Mouse (Mus musculus) limb, embryonic 12.5 days (tissue): Measurements from ENCODE around the gene RPS10-NUDT3. TPM values are rescaled to one million over a fixed set of nuclear protein-coding genes. Genes with fewer than 3 reads are reported as not detected.

Source experiments
- ATAC-seq: fragments of 200-750 bp; cut with Nextera tagmentation; 2 replicates; pipeline ENCODE4 v1.8.0; 2017; ENCODE audit warnings: low read depth, moderate TSS enrichment; ENCODE audit not compliant: insufficient number of reproducible peaks, insufficient read depth, low FRiP score, low TSS enrichment
- H3K27ac ChIP-seq: fragments of 300-500 bp; sonication (generic); 2 replicates; pipeline ENCODE4 v1.5.1; 2016; ENCODE audit warnings: mild to moderate bottlenecking, moderate library complexity
- H3K27me3 ChIP-seq: fragments of 300-500 bp; sonication (generic); 2 replicates; pipeline ENCODE4 v1.6.1; 2016; ENCODE audit warnings: mild to moderate bottlenecking, moderate library complexity
- H3K36me3 ChIP-seq: fragments of 300-500 bp; sonication (generic); 2 replicates; pipeline ENCODE4 v1.6.1; 2016; ENCODE audit warnings: mild to moderate bottlenecking, moderate library complexity
- H3K4me1 ChIP-seq: fragments of 300-500 bp; sonication (generic); replicated peaks from 2 replicates; pipeline ENCODE4 v1.6.1; 2016
- H3K4me2 ChIP-seq: fragments of 300-500 bp; sonication (generic); 2 replicates; pipeline ENCODE4 v1.6.1; 2016; ENCODE audit warnings: mild to moderate bottlenecking, moderate library complexity
- H3K4me3 ChIP-seq: fragments of 300-500 bp; sonication (generic); replicated peaks from 2 replicates; pipeline ENCODE4 v1.5.1; 2016; ENCODE audit warnings: mild to moderate bottlenecking
- H3K9ac ChIP-seq: fragments of 300-500 bp; sonication (generic); replicated peaks from 2 replicates; pipeline ENCODE4 v1.6.1; 2016; ENCODE audit warnings: mild to moderate bottlenecking, moderate library complexity
- H3K9me3 ChIP-seq: fragments of 300-500 bp; sonication (generic); 2 replicates; pipeline ENCODE4 v1.6.1; 2016; ENCODE audit warnings: mild to moderate bottlenecking, moderate library complexity
- WGBS: fragments of 180-500 bp; shearing (Covaris S2); methylation state at CpG from one replicate; pipeline ENCODE4 v1.1.7; 2016; 5-methylcytosine and 5-hydroxymethylcytosine counted together
- polyA plus RNA-seq: library from polyadenylated mRNA; unstranded; fragments of >200 nt; fragmentation: Nextera tagmentation; extraction: Ambion mirVana; gene quantifications from 2 replicates; pipeline ENCODE4 v1.2.1, GENCODE M21; 2016

The RPS10-NUDT3 gene
- polyA plus RNA-seq, 1 experiment from 2014 or later: not detected

GRCm38 (mm10) chr17:27557181-27557926 is 77.7 kb downstream of the RPS10-NUDT3 start:
- Histone ChIP-seq H3K36me3 (peaks cover 25% of the 10 kb centered on the region), H3K9me3 (no peaks in the 10 kb centered on the region), H3K4me2 (peak overlapping the region; percentile 91), H3K27me3 (no peaks in the 10 kb centered on the region), H3K4me1 (peaks cover 57% of the 10 kb centered on the region), H3K4me3 (peak overlapping the region; percentile 92), H3K9ac (peak overlapping the region; percentile 96), H3K27ac (peak overlapping the region; percentile 99)
- ATAC-seq: peak; percentile 15; the same call in 1 of the 2 replicates
- WGBS: under 1% methylated on average over 59 of the region's 75 CpGs

GRCm38 (mm10) chr17:27556315-27557011 is 78.6 kb downstream of the RPS10-NUDT3 start, which contains the start of gene Hmga1:
TSS of gene Hmga1 (plus strand) at chr17:27556497.
- peaks cover 54% of the 10 kb centered on the region for H3K4me1 ChIP-seq
- H3K4me2 ChIP-seq: peak within 1 kb of the TSS; percentile 91
- H3K9ac ChIP-seq: peak within 1 kb of the TSS; percentile 96
- under 1% methylated on average over 79 of the region's 79 CpGs for WGBS
- H3K36me3 ChIP-seq: peaks cover 16% of the 10 kb centered on the region
- ATAC-seq: peak; percentile 58
- H3K27me3 ChIP-seq: no peaks in the 10 kb centered on the region
- no peaks in the 10 kb centered on the region for H3K9me3 ChIP-seq
- H3K4me3 ChIP-seq: peak within 1 kb of the TSS; percentile 92
- H3K27ac ChIP-seq: peak within 1 kb of the TSS; percentile 99

- peaks cover 8% of the 10 kb centered on the region for H3K36me3 ChIP-seq
- WGBS: under 1% methylated on average over 55 of the region's 55 CpGs
- no peaks in the 10 kb centered on the region for H3K9me3 ChIP-seq
- H3K4me2 ChIP-seq: peak overlapping the region; percentile 91
- peak overlapping the region; percentile 99 for H3K27ac ChIP-seq
- no peaks in the 10 kb centered on the region for H3K27me3 ChIP-seq
- ATAC-seq: peak; percentile 49; the same call in 1 of the 2 replicates
- H3K4me3 ChIP-seq: peak overlapping the region; percentile 92
- peaks cover 52% of the 10 kb centered on the region for H3K4me1 ChIP-seq
- peak overlapping the region; percentile 96 for H3K9ac ChIP-seq
Observed at GRCm38 (mm10) chr17:27555512-27556172, 79.4 kb downstream of the RPS10-NUDT3 start.

- WGBS: 1% methylated on average over 39 of the region's 39 CpGs
- peak overlapping the region; percentile 99 for H3K27ac ChIP-seq
- peak overlapping the region; percentile 92 for H3K4me3 ChIP-seq
- peak; percentile 23 for ATAC-seq
- H3K9me3 ChIP-seq: no peaks in the 10 kb centered on the region
- H3K4me2 ChIP-seq: peak overlapping the region; percentile 91
- peaks cover 47% of the 10 kb centered on the region for H3K4me1 ChIP-seq
- no peaks in the 10 kb centered on the region for H3K27me3 ChIP-seq
- H3K36me3 ChIP-seq: peaks cover 3% of the 10 kb centered on the region
- H3K9ac ChIP-seq: peak overlapping the region; percentile 96
Observed at GRCm38 (mm10) chr17:27555075-27555511, 79.9 kb downstream of the RPS10-NUDT3 start.

- Histone ChIP-seq H3K27ac (peak overlapping the region; percentile 99), H3K4me2 (peak overlapping the region; percentile 91), H3K9me3 (no peaks in the 10 kb centered on the region), H3K4me1 (peaks cover 47% of the 10 kb centered on the region), H3K27me3 (no peaks in the 10 kb centered on the region), H3K36me3 (no peaks in the 10 kb centered on the region), H3K9ac (peak overlapping the region; percentile 96), H3K4me3 (peak overlapping the region; percentile 92)
- ATAC-seq: no peak
- WGBS: 45% methylated on average over 20 of the region's 20 CpGs
Observed at GRCm38 (mm10) chr17:27554062-27554960, 80.7 kb downstream of the RPS10-NUDT3 start.

GRCm38 (mm10) chr17:27552215-27553201 is 82.5 kb downstream of the RPS10-NUDT3 start:
- Histone ChIP-seq H3K27ac (0 out of 2 replicates have a peak overlapping the region, but pooled peaks have one; percentile 35), H3K9me3 (no peaks in the 10 kb centered on the region), H3K4me1 (peaks cover 38% of the 10 kb centered on the region), H3K27me3 (no peaks in the 10 kb centered on the region), H3K9ac (no peak overlapping the region), H3K4me3 (no peak overlapping the region), H3K4me2 (no peak overlapping the region), H3K36me3 (no peaks in the 10 kb centered on the region)
- no peak for ATAC-seq
- WGBS: 79% methylated on average over 23 of the region's 23 CpGs

GRCm38 (mm10) chr17:27551393-27551940 is 83.6 kb downstream of the RPS10-NUDT3 start:
- ATAC-seq: no peak
- peaks cover 43% of the 10 kb centered on the region for H3K4me1 ChIP-seq

GRCm38 (mm10) chr17:27549234-27549633 is 85.8 kb downstream of the RPS10-NUDT3 start:
- no peak overlapping the region for H3K4me3 ChIP-seq
- no peaks in the 10 kb centered on the region for H3K9me3 ChIP-seq
- H3K27me3 ChIP-seq: no peaks in the 10 kb centered on the region
- H3K27ac ChIP-seq: no peak overlapping the region
- WGBS: 65% methylated on average over 8 of the region's 8 CpGs
- no peak for ATAC-seq
- H3K4me2 ChIP-seq: 0 out of 2 replicates have a peak overlapping the region, but pooled peaks have one; percentile 0
- no peaks in the 10 kb centered on the region for H3K36me3 ChIP-seq
- H3K4me1 ChIP-seq: peaks cover 42% of the 10 kb centered on the region
- H3K9ac ChIP-seq: no peak overlapping the region

More at GRCm38 (mm10) chr17:27551393-27551940, 83.6 kb downstream of the RPS10-NUDT3 start:
- H3K4me3 ChIP-seq: no peak overlapping the region
- H3K27ac ChIP-seq: no peak overlapping the region
- no peaks in the 10 kb centered on the region for H3K27me3 ChIP-seq
- no peaks in the 10 kb centered on the region for H3K9me3 ChIP-seq
- H3K36me3 ChIP-seq: no peaks in the 10 kb centered on the region
- H3K9ac ChIP-seq: no peak overlapping the region
- 60% methylated on average over 10 of the region's 10 CpGs for WGBS
- H3K4me2 ChIP-seq: no peak overlapping the region

- ATAC-seq: no peak
- WGBS: 75% methylated on average over 9 of the region's 9 CpGs
Observed at GRCm38 (mm10) chr17:27547253-27547868, 87.7 kb downstream of the RPS10-NUDT3 start.

More at GRCm38 (mm10) chr17:27547253-27547868, 87.7 kb downstream of the RPS10-NUDT3 start:
- no peaks in the 10 kb centered on the region for H3K9me3 ChIP-seq
- H3K4me1 ChIP-seq: peaks cover 29% of the 10 kb centered on the region
- H3K9ac ChIP-seq: no peak overlapping the region
- no peak overlapping the region for H3K4me3 ChIP-seq
- H3K27ac ChIP-seq: no peak overlapping the region
- H3K27me3 ChIP-seq: no peaks in the 10 kb centered on the region
- no peaks in the 10 kb centered on the region for H3K36me3 ChIP-seq
- no peak overlapping the region for H3K4me2 ChIP-seq
